Mouse (Mus musculus) testis, adult 2 months (tissue): ENCODE results near the gene Tmc8. TPM values are rescaled to one million over a fixed set of nuclear protein-coding genes. Genes with fewer than 3 reads are reported as not detected.
"Not testable (repeated sequence)": the region's sequence is repeated elsewhere in the genome, so short reads cannot be mapped to it uniquely, and the experiment has no call there.

ENCODE experiments used
- H3K27ac ChIP-seq: fragments of 200-500 bp; 2 replicates; pipeline ENCODE4 v1.5.1; 2012; ENCODE audit warnings: low read depth, low read length; ENCODE audit not compliant: control insufficient read depth, insufficient read depth
- H3K27me3 ChIP-seq: fragments of 200-500 bp; 2 replicates; pipeline ENCODE4 v1.6.1; 2012; ENCODE audit warnings: mild to moderate bottlenecking, low read length, moderate library complexity; ENCODE audit not compliant: control insufficient read depth, insufficient read depth
- H3K36me3 ChIP-seq: fragments of 200-500 bp; 2 replicates; pipeline ENCODE4 v1.6.1; 2012; ENCODE audit warnings: mild to moderate bottlenecking, low read length; ENCODE audit not compliant: control insufficient read depth, insufficient read depth
- H3K4me1 ChIP-seq: fragments of 200-500 bp; 2 replicates; pipeline ENCODE4 v1.6.1; 2012; ENCODE audit warnings: low read length; ENCODE audit not compliant: control insufficient read depth, insufficient read depth
- H3K4me3 ChIP-seq: fragments of 200-500 bp; 2 replicates; pipeline ENCODE4 v1.5.1; 2012; ENCODE audit warnings: low read depth, mild to moderate bottlenecking, low read length, moderate library complexity, mixed read lengths; ENCODE audit not compliant: control insufficient read depth
- CTCF ChIP-seq: fragments of 200-500 bp; IDR thresholded peaks from 2 replicates; pipeline ENCODE4 v1.5.1; 2012; ENCODE audit warnings: low read depth, mild to moderate bottlenecking, inconsistent platforms, low read length, moderate library complexity; ENCODE audit not compliant: control insufficient read depth, insufficient read depth, insufficient replicate concordance
- POLR2A ChIP-seq: fragments of 200-500 bp; IDR thresholded peaks from 2 replicates; pipeline ENCODE4 v1.6.1; 2012; ENCODE audit warnings: low read depth, mild to moderate bottlenecking, inconsistent platforms, low read length, moderate library complexity; ENCODE audit not compliant: control insufficient read depth
- polyA plus RNA-seq: library from polyadenylated mRNA; depleted of rRNA; stranded (reverse); fragments of >200 nt; gene quantifications from 2 replicates; pipeline ENCODE4 v1.2.3, GENCODE M21; 2012

Gene Tmc8
- polyA plus RNA-seq, 1 experiment: 1.2 TPM

- H3K27me3 ChIP-seq: no peaks in the 10 kb centered on the region
- H3K4me1 ChIP-seq: peaks cover 35% of the 10 kb centered on the region
- H3K27ac ChIP-seq: peak overlapping the region; percentile 84
- no peaks in the 10 kb centered on the region for H3K36me3 ChIP-seq
- TF ChIP-seq POLR2A (no peak), CTCF (no peak)
- H3K4me3 ChIP-seq: no peak overlapping the region
Observed at GRCm38 (mm10) chr11:117828149-117828887, 46.4 kb downstream of the Tmc8 start.

GRCm38 (mm10) chr11:117828888-117829604, 47.2 kb downstream of the Tmc8 start:
- TF ChIP-seq CTCF: no peak
- no peak for TF ChIP-seq POLR2A
- no peaks in the 10 kb centered on the region for H3K36me3 ChIP-seq
- H3K4me1 ChIP-seq: peaks cover 35% of the 10 kb centered on the region
- no peak overlapping the region for H3K4me3 ChIP-seq
- peak overlapping the region; percentile 84 for H3K27ac ChIP-seq
- H3K27me3 ChIP-seq: no peaks in the 10 kb centered on the region

GRCm38 (mm10) chr11:117829671-117830215, 47.9 kb downstream of the Tmc8 start:
- H3K27me3 ChIP-seq: no peaks in the 10 kb centered on the region
- TF ChIP-seq CTCF: no peak
- no peaks in the 10 kb centered on the region for H3K36me3 ChIP-seq
- H3K27ac ChIP-seq: peak overlapping the region; percentile 44
- no peak overlapping the region for H3K4me3 ChIP-seq
- H3K4me1 ChIP-seq: peaks cover 34% of the 10 kb centered on the region

GRCm38 (mm10) chr11:117830401-117830800, 48.5 kb downstream of the Tmc8 start:
- H3K27me3 ChIP-seq: no peaks in the 10 kb centered on the region
- peak overlapping the region; percentile 44 for H3K27ac ChIP-seq
- no peaks in the 10 kb centered on the region for H3K36me3 ChIP-seq
- peak overlapping the region; percentile 1 for H3K4me3 ChIP-seq
- H3K4me1 ChIP-seq: peaks cover 29% of the 10 kb centered on the region
- TF ChIP-seq CTCF (no peak), POLR2A (no peak)

- Histone ChIP-seq H3K27ac (peak overlapping the region; percentile 76), H3K4me1 (peaks cover 29% of the 10 kb centered on the region), H3K27me3 (no peaks in the 10 kb centered on the region), H3K4me3 (peak overlapping the region; percentile 83), H3K36me3 (no peaks in the 10 kb centered on the region)
- TF ChIP-seq CTCF (peak; percentile 69; the same call in 1 of the 2 replicates), POLR2A (no peak)
Observed at GRCm38 (mm10) chr11:117832086-117832969, 50.5 kb downstream of the Tmc8 start.

GRCm38 (mm10) chr11:117833509-117833908, 51.6 kb downstream of the Tmc8 start:
- not testable (repeated sequence) for H3K36me3 ChIP-seq

GRCm38 (mm10) chr11:117834086-117834485, 52.2 kb downstream of the Tmc8 start:
- H3K4me1 ChIP-seq: peaks cover 21% of the 10 kb centered on the region
- no peaks in the 10 kb centered on the region for H3K36me3 ChIP-seq
- TF ChIP-seq POLR2A: 0 out of 2 replicates have a peak, but pooled peaks have one; percentile 21
- no peak for TF ChIP-seq CTCF
- H3K27ac ChIP-seq: peak overlapping the region; percentile 41
- no peaks in the 10 kb centered on the region for H3K27me3 ChIP-seq
- H3K4me3 ChIP-seq: no peak overlapping the region

More at GRCm38 (mm10) chr11:117833509-117833908, 51.6 kb downstream of the Tmc8 start:
- not testable (repeated sequence) for H3K27me3 ChIP-seq, H3K4me3 ChIP-seq
- peaks cover 23% of the 10 kb centered on the region for H3K4me1 ChIP-seq
- peak overlapping the region; percentile 65 for H3K27ac ChIP-seq
